Mouse (Mus musculus): ENCODE measurements around the gene Tpp1. TPM values are rescaled to one million over a fixed set of nuclear protein-coding genes. Genes with fewer than 3 reads are reported as not detected.

Tpp1 gene
- total and polyA plus RNA-seq, 3 experiments: 19.1 to 49.1 (median 29.9) TPM

- peak; percentile 34 for DNase-seq (ENCODE audit: extremely low read depth)
- Histone ChIP-seq H3K27ac (ENCODE audit: insufficient read depth, low read depth) (no peak overlapping the region), H3K4me2 (ENCODE audit: insufficient read depth, low read depth, poor library complexity, severe bottlenecking) (no peak overlapping the region), H3K4me1 (ENCODE audit: control insufficient read depth in 1 of 2, insufficient read depth in 2 of 2) (peaks cover 11 to 24% of the 10 kb centered on the region in 2 experiments), H3K4me3 (replicated peaks in 1 of 3; ENCODE audit: low read depth in 2 of 3, low read length in 2 of 3, poor library complexity in 1 of 3) (peak overlapping the region in 2 of 3 experiments; percentile 4 to 9), H3K79me2 (replicated peaks; ENCODE audit: control insufficient read depth, extremely low read depth, insufficient read depth, poor library complexity, severe bottlenecking) (no peaks in the 10 kb centered on the region), H3K9me3 (replicated peaks; ENCODE audit: low read length) (no peaks in the 10 kb centered on the region), H3K27me3 (replicated peaks) (no peaks in the 10 kb centered on the region), H3K36me3 (replicated peaks in 1 of 2; ENCODE audit: control insufficient read depth in 1 of 2, insufficient read depth in 1 of 2, low read length in 1 of 2) (no peaks in the 10 kb centered on the region), H3K9ac (ENCODE audit: insufficient read depth, low read depth) (no peak overlapping the region)
- in situ Hi-C loops (cut with MboI; ENCODE audit: low pct_ligation_motif_present, low pct_unique_long_range_greater_than_20kb, low sequenced_read_pairs) (no loop called here), dilution Hi-C loops (cut with MboI; ENCODE audit: extremely low pct_ligation_motif_present, extremely low pct_unique_long_range_greater_than_20kb, low sequenced_read_pairs) (no loop called here)
- TF ChIP-seq ZKSCAN1 (IDR thresholded peaks at IDR 0.05; ENCODE audit: borderline replicate concordance, low read depth, low read length): no peak
- no peak for TF ChIP-seq KAT2A (IDR thresholded peaks at IDR 0.05; ENCODE audit: insufficient replicate concordance, low read length)
- no peak for TF ChIP-seq RCOR1 (conservative IDR thresholded peaks at IDR 0.05; ENCODE audit: low read depth, low read length)
- no peak for TF ChIP-seq ZC3H11A (IDR thresholded peaks at IDR 0.05; ENCODE audit: low read depth, low read length)
- no peak for TF ChIP-seq IRF4 (IDR thresholded peaks at IDR 0.05; ENCODE audit: low read depth, low read length)
- TF ChIP-seq ZMIZ1 (IDR thresholded peaks at IDR 0.05; ENCODE audit: low read depth, low read length): no peak
- no peak for TF ChIP-seq CHD2 (IDR thresholded peaks at IDR 0.05; ENCODE audit: low read length)
- TF ChIP-seq PAX5 (IDR thresholded peaks at IDR 0.05; ENCODE audit: low read length): no peak
- TF ChIP-seq MYC (IDR thresholded peaks at IDR 0.05; ENCODE audit: low read depth, low read length): no peak
- no peak for TF ChIP-seq CTCF (conservative IDR thresholded peaks at IDR 0.05 in 1 of 2, IDR thresholded peaks at IDR 0.05 in 1 of 2; ENCODE audit: low read depth in 2 of 2, low read length in 2 of 2)
- TF ChIP-seq JUND (conservative IDR thresholded peaks at IDR 0.05; ENCODE audit: low read depth, low read length): no peak
- TF ChIP-seq TBP (conservative IDR thresholded peaks at IDR 0.05; ENCODE audit: low read depth, low read length): no peak
- TF ChIP-seq MEF2A (IDR thresholded peaks at IDR 0.05; ENCODE audit: borderline replicate concordance, low read depth, low read length): 0 out of 2 replicates have a peak, but pooled peaks have one; percentile 13
- TF ChIP-seq CHD1 (IDR thresholded peaks at IDR 0.05; ENCODE audit: low read depth, low read length): no peak
- no peak for TF ChIP-seq RAD21 (IDR thresholded peaks at IDR 0.05; ENCODE audit: low read depth, low read length)
- no peak for TF ChIP-seq ELF1 (IDR thresholded peaks at IDR 0.05; ENCODE audit: low read depth, low read length)
- no peak; the same call in 1 of the 2 replicates for TF ChIP-seq MAX (IDR thresholded peaks at IDR 0.05; ENCODE audit: low read length)
- no peak for TF ChIP-seq SIN3A (IDR thresholded peaks at IDR 0.05; ENCODE audit: low read length)
- no peak for TF ChIP-seq NELFE (IDR thresholded peaks at IDR 0.05; ENCODE audit: low read depth, low read length)
- peak; percentile 24; the same call in 1 of the 2 replicates for TF ChIP-seq EP300 (IDR thresholded peaks at IDR 0.05; ENCODE audit: low read length)
- no peak for TF ChIP-seq MAFK (IDR thresholded peaks at IDR 0.05; ENCODE audit: insufficient replicate concordance, low read length)
- TF ChIP-seq USF1 (IDR thresholded peaks at IDR 0.05; ENCODE audit: low read depth, low read length): no peak
- no peak for TF ChIP-seq E2F4 (IDR thresholded peaks at IDR 0.05; ENCODE audit: insufficient replicate concordance, low read depth, low read length)
- TF ChIP-seq GABPA (IDR thresholded peaks at IDR 0.05; ENCODE audit: insufficient replicate concordance, low read depth, low read length): no peak
- no peak for TF ChIP-seq POLR2AphosphoS2 (IDR thresholded peaks at IDR 0.05; ENCODE audit: low read depth, low read length)
- no peak for TF ChIP-seq SMC3 (IDR thresholded peaks at IDR 0.05; ENCODE audit: low read depth, low read length)
- no peak for TF ChIP-seq ZNF384 (IDR thresholded peaks at IDR 0.05; ENCODE audit: low read depth, low read length)
- no peak for TF ChIP-seq UBTF (IDR thresholded peaks at IDR 0.05; ENCODE audit: low read depth, low read length)
- no peak for TF ChIP-seq HCFC1 (IDR thresholded peaks at IDR 0.05; ENCODE audit: low read depth, low read length)
- no peak for TF ChIP-seq JUN (IDR thresholded peaks at IDR 0.05; ENCODE audit: insufficient read depth, low read depth, low read length)
- TF ChIP-seq ETS1 (conservative IDR thresholded peaks at IDR 0.05; ENCODE audit: low read depth, low read length): peak; percentile 44
- TF ChIP-seq NRF1 (IDR thresholded peaks at IDR 0.05; ENCODE audit: low read depth, low read length): 0 out of 2 replicates have a peak, but pooled peaks have one; percentile 13
- no peak for TF ChIP-seq USF2 (conservative IDR thresholded peaks at IDR 0.05; ENCODE audit: low read depth, low read length)
- peak; percentile 86 for TF ChIP-seq BHLHE40 (IDR thresholded peaks at IDR 0.05; ENCODE audit: low read depth, low read length)
- TF ChIP-seq MXI1 (IDR thresholded peaks at IDR 0.05; ENCODE audit: low read depth, low read length): peak; percentile 51; the same call in 1 of the 2 replicates
- 0 out of 2 replicates have a peak, but pooled peaks have one; percentile 27 for TF ChIP-seq TCF12 (IDR thresholded peaks at IDR 0.05; ENCODE audit: low read depth, low read length)
- TF ChIP-seq MAZ (IDR thresholded peaks at IDR 0.05; ENCODE audit: low read depth, low read length): no peak
- TF ChIP-seq POLR2A (IDR thresholded peaks at IDR 0.05; ENCODE audit: low read depth, low read length): no peak
Observed at GRCm38 (mm10) chr7:105777797-105778552, 25.9 kb upstream of the Tpp1 start.

Data from CH12.LX (cell line).